Mouse (Mus musculus) midbrain, embryonic 13.5 days (tissue): ENCODE measurements around the gene B230104I21Rik. TPM values are rescaled to one million over a fixed set of nuclear protein-coding genes. Genes with fewer than 3 reads are reported as not detected.

Source experiments
- ATAC-seq: fragments of 200-750 bp; cut with Nextera tagmentation; 2 replicates; pipeline ENCODE4 v1.8.0; 2017; ENCODE audit warnings: mild to moderate bottlenecking, moderate TSS enrichment, moderate library complexity
- H3K27ac ChIP-seq: fragments of 300-500 bp; sonication (generic); 2 replicates; pipeline ENCODE4 v1.5.1; 2015; ENCODE audit warnings: inconsistent platforms, mild to moderate bottlenecking, moderate library complexity
- H3K27me3 ChIP-seq: fragments of 300-500 bp; sonication (generic); 2 replicates; pipeline ENCODE4 v1.6.1; 2015; ENCODE audit warnings: mild to moderate bottlenecking, inconsistent platforms
- H3K36me3 ChIP-seq: fragments of 300-500 bp; sonication (generic); 2 replicates; pipeline ENCODE4 v1.6.1; 2015; ENCODE audit warnings: mild to moderate bottlenecking, inconsistent platforms
- H3K4me1 ChIP-seq: fragments of 300-500 bp; sonication (generic); replicated peaks from 2 replicates; pipeline ENCODE4 v1.6.1; 2015; ENCODE audit warnings: inconsistent platforms
- H3K4me2 ChIP-seq: fragments of 300-500 bp; sonication (generic); replicated peaks from 2 replicates; pipeline ENCODE4 v1.6.1; 2015; ENCODE audit warnings: moderate library complexity, mild to moderate bottlenecking, inconsistent platforms
- H3K4me3 ChIP-seq: fragments of 300-500 bp; sonication (generic); replicated peaks from 2 replicates; pipeline ENCODE4 v1.5.1; 2015; ENCODE audit warnings: mild to moderate bottlenecking, inconsistent platforms
- H3K9ac ChIP-seq: fragments of 300-500 bp; sonication (generic); replicated peaks from 2 replicates; pipeline ENCODE4 v1.6.1; 2015; ENCODE audit warnings: mild to moderate bottlenecking, inconsistent platforms
- H3K9me3 ChIP-seq: fragments of 300-500 bp; sonication (generic); 2 replicates; pipeline ENCODE4 v1.6.1; 2016; ENCODE audit warnings: mild to moderate bottlenecking, inconsistent platforms
- WGBS: fragments of 180-500 bp; shearing (Covaris S2); methylation state at CpG from one replicate; pipeline ENCODE4 v1.1.7; 2015; 5-methylcytosine and 5-hydroxymethylcytosine counted together
- polyA plus RNA-seq: library from polyadenylated mRNA; unstranded; fragments of >200 nt; fragmentation: Nextera tagmentation; extraction: Ambion mirVana; gene quantifications from 2 replicates; pipeline ENCODE4 v1.2.1, GENCODE M21; 2015

Gene B230104I21Rik
- polyA plus RNA-seq = 0.24 TPM in 1 of 2 replicates, not detected in the other

DNA sequence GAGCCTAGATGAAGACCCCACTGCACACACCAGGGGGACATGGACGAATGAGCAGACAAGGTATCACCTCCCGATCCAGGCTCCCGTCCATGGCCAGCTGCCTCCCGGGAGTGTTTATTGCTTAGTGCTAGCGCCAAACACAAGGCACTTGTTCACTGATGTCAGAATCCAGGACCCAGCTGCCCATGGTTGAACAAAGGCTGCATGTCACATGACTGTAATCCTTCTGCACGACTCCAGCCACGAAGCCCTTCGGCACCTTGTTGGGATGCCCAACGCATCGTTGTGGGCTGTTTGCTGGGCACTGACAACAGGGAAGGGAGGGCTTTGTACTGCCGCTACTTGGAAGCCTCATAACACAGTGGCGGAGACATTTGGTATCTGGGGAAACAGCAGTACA is at the start of gene B230104I21Rik:
Gene B230104I21Rik (plus strand): TSS at position 367 of the 400 bp plus-strand sequence.
- Histone ChIP-seq H3K27me3 (peaks cover 15% of the 10 kb centered on the region; the same call in 1 of the 2 replicates), H3K4me1 (peaks cover 38% of the 10 kb centered on the region), H3K9ac (peak within 1 kb of the TSS; percentile 39; the same call in 1 of the 2 replicates), H3K9me3 (no peaks in the 10 kb centered on the region), H3K36me3 (no peaks in the 10 kb centered on the region), H3K4me3 (peak within 1 kb of the TSS; percentile 15), H3K4me2 (peak within 1 kb of the TSS; percentile 43), H3K27ac (0 out of 2 replicates have a peak within 1 kb of the TSS, but pooled peaks have one; percentile 9)
- 35% methylated on average over 12 of the region's 12 CpGs for WGBS
- peak; percentile 60 for ATAC-seq

GRCm38 (mm10) chr4:154293735-154294201 is 42.2 kb upstream of the B230104I21Rik start:
- Histone ChIP-seq H3K27ac (no peak overlapping the region), H3K4me1 (peaks cover 5% of the 10 kb centered on the region; the same call in 1 of the 2 replicates), H3K36me3 (no peaks in the 10 kb centered on the region), H3K4me3 (no peak overlapping the region), H3K9me3 (no peaks in the 10 kb centered on the region), H3K9ac (no peak overlapping the region), H3K27me3 (peaks cover 10% of the 10 kb centered on the region), H3K4me2 (no peak overlapping the region)
- 64% methylated on average over 4 of the region's 4 CpGs for WGBS
- ATAC-seq = no peak

- peaks cover 5% of the 10 kb centered on the region; the same call in 1 of the 2 replicates for H3K4me1 ChIP-seq
- H3K36me3 ChIP-seq = no peaks in the 10 kb centered on the region
- no peak overlapping the region for H3K9ac ChIP-seq
- H3K9me3 ChIP-seq = no peaks in the 10 kb centered on the region
- peaks cover 15% of the 10 kb centered on the region for H3K27me3 ChIP-seq
- no peak for ATAC-seq
- H3K4me2 ChIP-seq = no peak overlapping the region
- H3K27ac ChIP-seq = no peak overlapping the region
- H3K4me3 ChIP-seq = no peak overlapping the region
- 43% methylated on average over 8 of the region's 8 CpGs for WGBS
Observed at GRCm38 (mm10) chr4:154294262-154294731, 41.6 kb upstream of the B230104I21Rik start.

DNA sequence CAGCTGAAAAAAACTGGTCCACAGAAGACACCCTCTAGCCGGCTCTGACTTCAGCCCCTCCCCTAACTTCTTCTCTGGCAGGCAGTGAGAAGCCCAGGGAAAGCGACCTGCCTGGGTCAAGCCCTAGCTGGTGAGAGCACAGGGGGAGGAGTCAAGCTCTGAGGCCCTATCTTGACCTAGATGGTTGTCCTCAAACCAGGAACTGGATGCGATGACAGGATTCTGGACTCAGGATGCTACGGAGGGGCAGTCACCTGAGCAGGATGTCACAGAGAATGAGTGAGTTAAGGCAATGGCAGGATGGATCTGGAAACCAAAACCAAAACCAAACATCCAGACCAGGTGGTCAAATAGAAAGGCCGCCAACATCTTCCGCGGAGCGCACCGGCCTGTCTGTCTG is 38.2 kb upstream of the B230104I21Rik start:
- Histone ChIP-seq H3K4me3 (no peak overlapping the region), H3K4me2 (no peak overlapping the region), H3K36me3 (no peaks in the 10 kb centered on the region), H3K9ac (no peak overlapping the region), H3K9me3 (no peaks in the 10 kb centered on the region), H3K4me1 (peaks cover 14% of the 10 kb centered on the region), H3K27ac (no peak overlapping the region), H3K27me3 (peaks cover 47% of the 10 kb centered on the region)
- no peak for ATAC-seq
- 42% methylated on average over 9 of the region's 9 CpGs for WGBS

DNA sequence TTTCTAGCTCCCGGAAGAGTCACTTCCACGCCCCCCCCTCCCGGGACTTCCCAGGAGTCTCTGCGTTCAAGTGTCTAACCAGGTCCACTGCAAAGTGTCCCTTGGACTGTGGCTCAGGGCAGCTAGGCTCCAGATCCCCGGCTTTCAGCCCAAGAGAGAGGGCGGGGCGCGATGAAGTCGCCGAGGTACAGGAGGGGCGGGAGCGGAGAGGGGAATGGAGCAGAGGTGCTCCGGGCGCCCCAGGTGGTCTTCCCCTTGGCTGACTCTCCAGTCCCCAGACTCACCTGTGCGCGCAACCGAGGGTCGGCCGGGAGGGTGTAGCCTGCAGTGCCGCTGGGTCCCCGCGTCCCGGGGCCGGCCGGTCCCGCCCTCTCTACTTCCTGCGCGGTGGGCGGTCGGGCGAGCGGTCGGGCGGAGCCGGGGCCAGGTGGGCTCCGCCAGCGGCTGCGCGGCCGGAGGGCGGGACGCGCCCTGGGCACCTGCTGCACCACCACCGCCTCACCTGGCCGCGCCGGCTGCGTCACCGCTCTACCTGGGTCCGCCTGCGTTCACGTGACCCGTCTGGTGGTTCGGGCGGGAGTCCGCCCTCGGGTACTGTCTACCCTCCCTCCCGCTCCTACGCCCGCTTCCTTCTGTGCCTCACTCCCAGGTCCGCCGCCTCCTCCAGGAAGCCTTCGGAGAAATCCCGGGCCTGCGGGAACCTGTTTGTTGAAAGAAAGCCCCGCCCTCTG is 36.2 kb upstream of the B230104I21Rik start:
- Histone ChIP-seq H3K36me3 (no peaks in the 10 kb centered on the region), H3K4me2 (peak overlapping the region; percentile 74), H3K9me3 (no peaks in the 10 kb centered on the region), H3K27me3 (peaks cover 47% of the 10 kb centered on the region), H3K4me1 (peaks cover 10% of the 10 kb centered on the region), H3K4me3 (peak overlapping the region; percentile 44), H3K9ac (peak overlapping the region; percentile 56), H3K27ac (no peak overlapping the region)
- under 1% methylated on average over 61 of the region's 66 CpGs for WGBS
- ATAC-seq = 0 out of 2 replicates have a peak, but pooled peaks have one; percentile 25

GRCm38 (mm10) chr4:154301466-154301881 is 34.5 kb upstream of the B230104I21Rik start, which contains the start of gene Arhgef16:
Gene Arhgef16, minus strand, starts transcription at chr4:154301676.
- H3K4me2 ChIP-seq = no peak within 1 kb of the TSS
- no peak within 1 kb of the TSS for H3K27ac ChIP-seq
- H3K27me3 ChIP-seq = peaks cover 47% of the 10 kb centered on the region
- H3K4me3 ChIP-seq = no peak within 1 kb of the TSS
- 24% methylated on average over 7 of the region's 7 CpGs for WGBS
- peak; percentile 70 for ATAC-seq
- no peak within 1 kb of the TSS for H3K9ac ChIP-seq
- H3K9me3 ChIP-seq = no peaks in the 10 kb centered on the region
- H3K4me1 ChIP-seq = peaks cover 10% of the 10 kb centered on the region
- H3K36me3 ChIP-seq = no peaks in the 10 kb centered on the region

GRCm38 (mm10) chr4:154309131-154309530 is 26.8 kb upstream of the B230104I21Rik start:
- no peak for ATAC-seq
- Histone ChIP-seq H3K9ac (no peak overlapping the region), H3K4me1 (no peaks in the 10 kb centered on the region), H3K4me2 (no peak overlapping the region), H3K27me3 (0 out of 2 replicates have a peak, but pooled peaks cover 4% of the 10 kb centered on the region), H3K27ac (no peak overlapping the region), H3K9me3 (no peaks in the 10 kb centered on the region), H3K36me3 (no peaks in the 10 kb centered on the region), H3K4me3 (no peak overlapping the region)
- 88% methylated on average over 2 of the region's 2 CpGs for WGBS

DNA sequence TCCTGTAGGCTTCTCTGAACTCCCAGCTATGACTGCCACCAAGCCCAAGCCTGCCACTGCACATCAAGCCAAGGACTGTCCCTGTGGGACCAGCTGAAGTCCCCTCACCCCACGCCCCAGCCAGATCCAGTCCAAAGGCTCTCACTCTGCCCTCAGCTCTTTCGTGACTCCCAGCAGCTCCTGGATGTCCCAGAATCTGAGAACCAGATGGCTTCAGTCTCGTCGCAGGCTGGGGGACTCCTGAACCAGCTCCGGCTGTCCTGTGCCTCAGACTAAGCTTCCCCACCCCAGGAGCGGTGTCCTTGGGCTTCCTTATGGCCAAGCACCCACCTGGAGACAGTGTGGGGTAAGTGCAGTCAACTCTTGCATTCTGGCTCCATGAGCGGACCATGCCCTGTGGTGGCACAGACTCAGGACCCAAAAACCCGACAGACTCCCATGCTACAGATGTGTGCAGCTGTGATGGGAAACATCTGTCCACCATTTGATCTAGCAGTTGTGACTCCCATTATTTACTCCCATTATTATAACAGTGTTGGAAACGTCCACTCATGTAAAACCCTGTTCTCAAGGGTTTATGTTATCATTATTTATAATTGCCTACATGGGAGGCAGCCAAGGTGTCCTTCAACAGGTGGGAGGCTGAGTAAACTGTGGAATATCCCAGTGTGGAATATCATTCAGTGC is 25.2 kb upstream of the B230104I21Rik start:
- Histone ChIP-seq H3K27me3 (0 out of 2 replicates have a peak, but pooled peaks cover 4% of the 10 kb centered on the region), H3K27ac (no peak overlapping the region), H3K9me3 (no peaks in the 10 kb centered on the region), H3K9ac (no peak overlapping the region), H3K4me2 (no peak overlapping the region), H3K36me3 (no peaks in the 10 kb centered on the region), H3K4me1 (no peaks in the 10 kb centered on the region), H3K4me3 (no peak overlapping the region)
- WGBS = 84% methylated on average over 9 of the region's 9 CpGs
- no peak for ATAC-seq

DNA sequence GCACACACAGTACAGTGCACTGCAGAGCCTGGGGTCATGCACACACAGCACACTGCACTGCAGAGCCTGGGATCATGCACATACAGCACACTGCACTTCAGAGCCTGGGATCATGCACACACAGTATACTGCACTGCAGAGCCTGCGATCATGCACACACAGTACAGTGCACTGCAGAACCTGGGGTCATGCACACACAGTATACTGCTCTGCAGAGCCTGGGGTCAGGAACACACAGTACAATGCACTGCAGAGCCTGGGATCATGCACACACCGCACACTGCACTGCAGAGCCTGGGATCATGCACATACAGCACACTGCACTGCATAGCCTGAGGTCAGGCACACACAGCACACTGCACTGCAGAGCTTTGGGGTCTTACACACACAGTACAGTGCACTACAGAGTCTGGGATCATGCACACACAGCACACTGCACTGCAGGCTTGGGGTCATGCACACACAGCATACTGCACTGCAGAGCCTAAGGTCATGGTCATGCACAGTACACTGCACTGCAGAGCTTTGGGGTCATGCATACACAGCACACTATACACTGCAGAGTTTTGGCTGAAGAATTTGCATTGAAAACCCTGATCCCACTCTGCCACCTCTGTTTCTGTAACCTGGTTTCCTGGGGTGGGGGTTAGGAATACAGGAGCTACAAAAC is 23.6 kb upstream of the B230104I21Rik start:
- 0 out of 2 replicates have a peak, but pooled peaks cover 4% of the 10 kb centered on the region for H3K27me3 ChIP-seq
- no peaks in the 10 kb centered on the region for H3K4me1 ChIP-seq
- no peak overlapping the region for H3K4me2 ChIP-seq
- 0 out of 2 replicates have a peak overlapping the region, but pooled peaks have one; percentile 8 for H3K27ac ChIP-seq
- no peak for ATAC-seq
- no peak overlapping the region for H3K4me3 ChIP-seq
- H3K9ac ChIP-seq = no peak overlapping the region
- H3K36me3 ChIP-seq = no peaks in the 10 kb centered on the region
- no peaks in the 10 kb centered on the region for H3K9me3 ChIP-seq
- 94% methylated on average over 2 of the region's 2 CpGs for WGBS

GRCm38 (mm10) chr4:154312935-154313621 is 22.8 kb upstream of the B230104I21Rik start:
- Histone ChIP-seq H3K9ac (no peak overlapping the region), H3K36me3 (no peaks in the 10 kb centered on the region), H3K4me1 (no peaks in the 10 kb centered on the region), H3K27ac (peak overlapping the region; percentile 8; the same call in 1 of the 2 replicates), H3K27me3 (0 out of 2 replicates have a peak, but pooled peaks cover 4% of the 10 kb centered on the region), H3K4me2 (no peak overlapping the region), H3K9me3 (no peaks in the 10 kb centered on the region), H3K4me3 (no peak overlapping the region)
- 44% methylated on average over 4 of the region's 4 CpGs for WGBS
- no peak for ATAC-seq

DNA sequence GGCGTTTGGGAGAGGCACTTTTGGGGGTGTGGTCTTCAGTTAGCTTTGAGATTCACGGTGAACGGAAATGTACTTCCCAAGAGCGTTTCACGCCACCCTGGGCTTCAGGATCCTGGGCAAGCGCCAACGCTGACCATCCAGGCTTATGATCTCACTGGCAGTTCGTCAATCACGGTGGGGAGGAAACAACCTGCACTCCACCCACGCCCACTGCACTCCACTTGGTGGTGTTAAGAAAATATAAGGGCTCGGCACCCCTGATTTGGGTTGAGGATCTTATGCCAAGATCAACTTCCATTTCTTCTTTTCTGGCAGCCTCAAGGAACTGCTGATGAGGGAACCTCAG is 22.3 kb upstream of the B230104I21Rik start:
- Histone ChIP-seq H3K27ac (no peak overlapping the region), H3K4me2 (no peak overlapping the region), H3K27me3 (0 out of 2 replicates have a peak, but pooled peaks cover 4% of the 10 kb centered on the region), H3K4me3 (no peak overlapping the region), H3K9ac (no peak overlapping the region), H3K4me1 (no peaks in the 10 kb centered on the region), H3K36me3 (no peaks in the 10 kb centered on the region), H3K9me3 (no peaks in the 10 kb centered on the region)
- ATAC-seq = no peak
- 79% methylated on average over 11 of the region's 11 CpGs for WGBS
